Mouse (Mus musculus): Measurements from ENCODE around the gene Ophn1. TPM values are rescaled to one million over a fixed set of nuclear protein-coding genes. Genes with fewer than 3 reads are reported as not detected.

Ophn1 gene
- total RNA-seq, 2 experiments from 2014 or later = 12.1 to 14.2 TPM

Small RNA genes within 50 kb of the gene (microRNA-seq; reads per million reads assigned to microRNA genes)
- not detected for gene Gm27554

Other genes with a start within 250 kb of the Ophn1 start
- gene Yipf6, start 45.3 kb upstream of the Ophn1 start, total RNA-seq (2021) = 10 to 100 TPM; 16.0 to 21.8 TPM
- gene Stard8, start 112.2 kb upstream of the Ophn1 start, total RNA-seq (2021) = 10 to 100 TPM; 46.7 to 47.7 TPM
- 10 to 100 TPM; 26.5 to 33.2 TPM for gene Efnb1, start 245.1 kb upstream of the Ophn1 start, total RNA-seq (2021)

All from gastrocnemius, postnatal 4 days (tissue).